Mouse (Mus musculus) stomach, postnatal 0 days (tissue): ENCODE measurements around the gene Acot6. TPM values are rescaled to one million over a fixed set of nuclear protein-coding genes. Genes with fewer than 3 reads are reported as not detected.
"Not testable (repeated sequence)": the region's sequence is repeated elsewhere in the genome, so short reads cannot be mapped to it uniquely, and the experiment has no call there.

Experiments
- ATAC-seq: fragments of 200-750 bp; cut with Nextera tagmentation; 2 replicates; pipeline ENCODE4 v1.8.0; 2017; ENCODE audit not compliant: low FRiP score, low TSS enrichment
- DNase-seq: peaks from one replicate; pipeline ENCODE4 v3.0.0-alpha.2; 2016; ENCODE audit warnings: low spot score
- H3K27ac ChIP-seq: fragments of 300-500 bp; sonication (generic); replicated peaks from 2 replicates; pipeline ENCODE4 v1.5.1; 2014; ENCODE audit warnings: mild to moderate bottlenecking, control low read depth
- H3K27me3 ChIP-seq: fragments of 300-500 bp; sonication (generic); 2 replicates; pipeline ENCODE4 v1.6.1; 2014; ENCODE audit warnings: low read length; ENCODE audit not compliant: control insufficient read depth, insufficient read depth
- H3K36me3 ChIP-seq: fragments of 300-500 bp; sonication (generic); 2 replicates; pipeline ENCODE4 v1.6.1; 2014; ENCODE audit warnings: low read length, mixed read lengths; ENCODE audit not compliant: control insufficient read depth, insufficient read depth
- H3K4me1 ChIP-seq: fragments of 300-500 bp; sonication (generic); replicated peaks from 2 replicates; pipeline ENCODE4 v1.6.1; 2014; ENCODE audit warnings: antibody characterized with exemption; ENCODE audit not compliant: control insufficient read depth, insufficient read depth
- H3K4me2 ChIP-seq: fragments of 300-500 bp; sonication (generic); replicated peaks from 2 replicates; pipeline ENCODE4 v1.6.1; 2014; ENCODE audit warnings: low read depth, mild to moderate bottlenecking, control low read depth, moderate library complexity
- H3K4me3 ChIP-seq: fragments of 300-500 bp; sonication (generic); 2 replicates; pipeline ENCODE4 v1.5.1; 2014; ENCODE audit warnings: low read depth, low read length, control low read depth
- H3K9ac ChIP-seq: fragments of 300-500 bp; sonication (generic); 2 replicates; pipeline ENCODE4 v1.6.1; 2014; ENCODE audit warnings: mild to moderate bottlenecking, low read length, control low read depth, mixed read lengths
- H3K9me3 ChIP-seq: fragments of 300-500 bp; sonication (generic); 2 replicates; pipeline ENCODE4 v1.6.1; 2016; ENCODE audit warnings: low read length; ENCODE audit not compliant: control insufficient read depth
- CTCF ChIP-seq: IDR thresholded peaks from 2 replicates; pipeline ENCODE4 v1.5.1; 2016; ENCODE audit warnings: antibody characterized with exemption, low read depth, mild to moderate bottlenecking, moderate library complexity
- EP300 ChIP-seq: optimal IDR thresholded peaks from 2 replicates; pipeline ENCODE3; 2016; ENCODE audit warnings: antibody characterized with exemption
- WGBS: fragments of 180-500 bp; shearing (Covaris S2); extraction: QIAGEN DNeasy Blood & Tissue Kit; methylation state at CpG from one replicate; pipeline ENCODE4 v1.1.7; 2014; 5-methylcytosine and 5-hydroxymethylcytosine counted together
- polyA plus RNA-seq: library from polyadenylated mRNA; unstranded; fragments of >200 nt; fragmentation: Nextera tagmentation; extraction: Ambion mirVana; gene quantifications from 2 replicates; pipeline ENCODE4 v1.2.1, GENCODE M21; 2015

Acot6 gene
- polyA plus RNA-seq, 1 experiment from 2014 or later, result 1.3 TPM

DNA sequence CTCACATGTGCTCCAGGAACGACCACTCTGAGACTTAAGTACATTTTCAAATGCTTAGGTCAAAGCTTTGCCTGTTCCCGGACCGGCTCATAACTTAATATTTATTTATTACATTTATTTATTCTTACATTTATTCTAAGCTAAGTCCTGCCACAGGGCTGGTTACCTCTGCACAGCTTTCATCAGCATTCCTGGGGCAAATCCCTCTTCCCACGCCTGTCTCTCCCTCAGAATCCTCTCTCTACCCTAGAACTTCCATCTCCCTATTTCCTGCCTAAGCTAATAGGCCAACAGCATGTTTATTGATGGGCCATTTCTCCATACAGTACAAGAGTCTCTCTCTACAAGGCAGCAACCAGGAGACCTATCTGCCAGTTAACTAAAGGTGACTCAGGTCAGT, 32.7 kb upstream of the Acot6 start:
- no peak for ATAC-seq
- Histone ChIP-seq H3K9me3 (no peaks in the 10 kb centered on the region), H3K27me3 (no peaks in the 10 kb centered on the region), H3K4me2 (no peak overlapping the region), H3K27ac (no peak overlapping the region), H3K9ac (no peak overlapping the region), H3K4me1 (no peaks in the 10 kb centered on the region), H3K36me3 (no peaks in the 10 kb centered on the region), H3K4me3 (no peak overlapping the region)
- TF ChIP-seq CTCF (no peak), EP300 (no peak)
- no peak for DNase-seq
- 69% methylated on average over 4 of the region's 4 CpGs for WGBS

DNA sequence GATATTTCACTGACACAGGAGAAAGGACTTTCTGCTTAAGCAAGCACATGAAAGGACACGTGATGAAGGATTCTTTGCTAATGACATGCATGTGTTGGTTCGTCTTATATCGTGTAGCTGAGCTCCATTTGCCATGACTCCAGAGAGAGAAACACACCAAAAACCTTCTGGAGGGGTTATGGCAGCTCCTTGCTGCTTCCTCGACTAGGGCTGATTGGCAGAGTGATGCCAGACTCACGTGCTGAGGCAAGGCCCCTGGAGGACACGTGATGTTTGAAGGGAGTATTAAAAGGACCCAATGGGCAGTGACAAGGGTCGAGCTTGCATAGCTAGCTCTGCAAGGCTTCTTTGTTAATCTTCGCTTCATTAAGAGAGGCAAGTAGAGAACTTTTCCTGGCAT, 32.2 kb upstream of the Acot6 start:
- Histone ChIP-seq H3K4me1 (no peaks in the 10 kb centered on the region), H3K27ac (no peak overlapping the region), H3K27me3 (no peaks in the 10 kb centered on the region), H3K4me2 (no peak overlapping the region), H3K4me3 (no peak overlapping the region), H3K9ac (no peak overlapping the region), H3K9me3 (no peaks in the 10 kb centered on the region), H3K36me3 (no peaks in the 10 kb centered on the region)
- no peak for TF ChIP-seq CTCF
- no peak for TF ChIP-seq EP300
- WGBS, result 69% methylated on average over 8 of the region's 8 CpGs
- no peak for DNase-seq
- no peak for ATAC-seq

DNA sequence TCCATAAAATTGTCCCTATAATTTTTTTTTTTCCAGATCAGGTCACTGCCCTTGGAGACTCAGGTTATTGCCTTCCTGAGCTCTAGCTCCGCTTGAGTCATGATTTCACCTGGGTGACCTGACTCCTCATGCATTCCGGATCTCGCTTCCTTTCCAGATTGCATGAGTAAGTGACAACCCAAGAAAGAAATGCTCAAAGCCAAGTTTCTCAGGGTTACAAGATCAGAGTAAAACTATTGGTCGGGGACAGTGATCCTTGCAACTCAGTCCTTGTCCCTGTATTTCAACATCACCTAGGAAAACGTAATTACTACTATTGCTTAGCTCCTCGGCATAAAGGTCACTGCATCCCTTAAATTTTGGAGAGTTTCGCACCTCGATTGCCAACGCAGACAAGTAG, 31.5 kb upstream of the Acot6 start, which contains the start of gene Acot5:
Gene Acot5, plus strand, starts transcription at position 340 of the 400 bp plus-strand sequence.
- H3K36me3 ChIP-seq, result no peaks in the 10 kb centered on the region
- H3K9ac ChIP-seq, result 0 out of 2 replicates have a peak within 1 kb of the TSS, but pooled peaks have one; percentile 35
- H3K4me1 ChIP-seq, result no peaks in the 10 kb centered on the region
- ATAC-seq (no peak), DNase-seq (no peak)
- TF ChIP-seq CTCF, result no peak
- TF ChIP-seq EP300, result no peak
- whole genome bisulfite sequencing, result 51% methylated on average over 9 of the region's 9 CpGs
- peak within 1 kb of the TSS; percentile 35 for H3K4me3 ChIP-seq
- H3K9me3 ChIP-seq, result no peaks in the 10 kb centered on the region
- no peak within 1 kb of the TSS for H3K27ac ChIP-seq
- H3K27me3 ChIP-seq, result no peaks in the 10 kb centered on the region
- peak within 1 kb of the TSS; percentile 55 for H3K4me2 ChIP-seq

DNA sequence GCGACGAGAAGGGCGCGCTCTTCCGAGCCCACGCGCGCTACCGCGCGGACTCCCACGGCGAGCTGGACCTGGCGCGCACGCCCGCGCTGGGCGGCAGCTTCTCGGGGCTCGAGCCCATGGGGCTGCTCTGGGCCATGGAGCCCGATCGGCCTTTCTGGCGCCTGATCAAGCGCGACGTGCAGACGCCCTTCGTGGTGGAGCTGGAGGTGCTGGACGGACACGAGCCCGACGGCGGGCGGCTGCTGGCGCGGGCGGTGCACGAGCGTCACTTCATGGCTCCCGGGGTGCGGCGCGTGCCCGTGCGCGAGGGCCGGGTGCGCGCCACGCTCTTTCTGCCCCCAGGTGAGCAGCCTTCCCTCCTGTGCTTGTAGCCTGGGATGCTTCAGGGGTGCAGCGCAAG, 30.9 kb upstream of the Acot6 start:
- 2% methylated on average over 36 of the region's 52 CpGs for WGBS
- H3K27me3 ChIP-seq, H3K36me3 ChIP-seq, H3K9me3 ChIP-seq, H3K27ac ChIP-seq, ATAC-seq, H3K4me1 ChIP-seq: not testable (repeated sequence)
- H3K4me2 ChIP-seq, result peak overlapping the region; percentile 55
- 0 out of 2 replicates have a peak overlapping the region, but pooled peaks have one; percentile 35 for H3K9ac ChIP-seq
- H3K4me3 ChIP-seq, result peak overlapping the region; percentile 35
- peak; percentile 34 for DNase-seq

DNA sequence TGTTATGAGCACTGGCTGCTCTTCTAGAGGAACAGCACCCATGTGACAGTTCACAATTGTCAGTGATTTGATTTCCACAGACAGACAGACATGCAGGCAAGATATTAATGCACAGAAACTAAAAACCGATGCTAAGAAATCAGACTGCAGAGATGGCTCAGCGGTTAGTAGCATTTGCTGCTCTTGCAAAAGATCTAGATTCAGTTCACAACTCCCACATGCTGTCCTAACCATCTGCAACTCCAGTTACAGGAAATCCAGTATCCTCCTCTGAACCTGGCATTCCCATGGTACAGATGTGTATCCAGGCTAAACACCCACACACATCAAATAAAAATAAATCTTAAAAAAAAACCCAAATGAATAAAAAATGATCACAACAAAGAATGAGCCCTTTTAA, 28.8 kb upstream of the Acot6 start:
- Histone ChIP-seq H3K9me3 (no peaks in the 10 kb centered on the region), H3K4me2 (no peak overlapping the region), H3K27ac (no peak overlapping the region), H3K36me3 (no peaks in the 10 kb centered on the region), H3K27me3 (no peaks in the 10 kb centered on the region), H3K4me1 (no peaks in the 10 kb centered on the region), H3K9ac (no peak overlapping the region), H3K4me3 (no peak overlapping the region)
- no peak for TF ChIP-seq CTCF
- TF ChIP-seq EP300, result no peak
- ATAC-seq (no peak), DNase-seq (no peak)
- WGBS, result 92% methylated on average over 2 of the region's 2 CpGs

DNA sequence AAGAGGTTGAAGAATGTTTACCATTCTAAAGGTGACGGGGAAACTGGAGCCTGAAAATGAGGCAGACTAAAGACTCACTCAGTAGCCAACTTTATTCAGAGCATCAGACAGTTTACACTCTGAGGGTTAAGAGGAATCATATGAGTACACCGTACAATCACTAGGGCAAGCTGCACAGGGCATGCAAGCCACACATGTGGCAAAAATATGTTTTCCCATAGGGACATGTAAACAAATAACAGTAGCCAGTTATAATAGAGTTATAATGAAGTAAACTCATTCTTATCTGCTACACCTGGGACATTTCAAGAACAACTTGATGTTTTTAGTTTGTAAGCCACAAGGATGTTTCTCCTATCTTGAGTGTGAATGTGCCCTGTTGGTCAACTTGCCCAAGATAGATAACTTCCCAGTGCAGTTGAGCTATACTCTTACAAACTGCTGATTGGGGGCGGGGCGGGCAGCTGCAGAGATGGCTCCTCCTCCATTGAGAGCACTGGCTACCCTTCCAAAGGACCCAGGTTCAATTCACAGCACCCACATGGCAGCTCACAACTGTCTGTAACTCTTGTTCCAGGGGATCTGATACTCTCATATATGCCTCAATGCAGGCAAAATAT, 23.0 kb upstream of the Acot6 start:
- no peak for TF ChIP-seq EP300
- no peak for TF ChIP-seq CTCF
- Histone ChIP-seq H3K27me3 (no peaks in the 10 kb centered on the region), H3K4me1 (no peaks in the 10 kb centered on the region), H3K9ac (no peak overlapping the region), H3K36me3 (no peaks in the 10 kb centered on the region), H3K4me3 (no peak overlapping the region), H3K9me3 (no peaks in the 10 kb centered on the region), H3K4me2 (no peak overlapping the region), H3K27ac (no peak overlapping the region)
- WGBS, result 78% methylated on average over 4 of the region's 4 CpGs
- ATAC-seq (no peak), DNase-seq (no peak)
